Comparison of ENCODE assay signal across 16 mouse cellular contexts in the genomic region with DNA sequence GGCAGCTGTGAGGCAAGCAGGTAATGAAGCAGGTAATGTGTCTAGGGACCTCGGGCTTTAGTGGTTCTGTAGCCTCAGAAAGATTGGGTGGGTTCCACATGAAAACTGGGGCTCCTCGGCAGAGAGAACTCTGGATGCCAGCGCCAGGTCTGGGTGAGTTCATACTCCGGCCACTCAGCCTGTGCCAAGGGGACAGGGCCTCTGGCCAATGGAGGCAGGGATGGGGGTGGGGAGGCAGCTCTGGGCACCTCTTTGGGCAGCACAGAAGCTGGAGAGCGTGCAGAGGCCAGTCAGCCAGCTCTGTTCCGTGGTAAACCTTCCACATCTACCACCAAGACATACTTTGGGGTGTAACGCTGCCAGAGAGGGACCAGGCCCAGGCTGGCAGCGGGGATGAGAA. TPM values are rescaled to one million over a fixed set of nuclear protein-coding genes. Genes with fewer than 3 reads are reported as not detected.
DNase-seq lines count a peak whose midpoint lies in the region; ATAC-seq and TF ChIP-seq lines count a peak whose summit lies in the region.
"Had no signal": no experiment of that assay in that cellular context is flagged by ENCODE, and none has a peak within 500 bp of the region (broad histone marks: within the 10 kb centered on the region; RNA-seq: fewer than 3 reads in every experiment).

No protein-coding gene starts in this region.

- no peaks in the 10 kb centered on the region for H3K27me3 ChIP-seq in forebrain, postnatal 0 days (ENCODE audit: insufficient read depth, low read length)
- no peaks in the 10 kb centered on the region for H3K27me3 ChIP-seq in forebrain, embryonic 14.5 days (replicated peaks; ENCODE audit: control insufficient read depth, insufficient read depth, low read length)

- no peak overlapping the region; the same call in 1 of the 2 replicates for H3K9ac ChIP-seq in forebrain, postnatal 0 days
- H3K9ac ChIP-seq in forebrain, embryonic 14.5 days (ENCODE audit: low read length), result no peak overlapping the region

- H3K4me1 ChIP-seq in forebrain, postnatal 0 days (ENCODE audit: insufficient read depth), result peaks cover 10% of the 10 kb centered on the region; the same call in 1 of the 2 replicates
- peaks cover 16% of the 10 kb centered on the region for H3K4me1 ChIP-seq in forebrain, embryonic 14.5 days (ENCODE audit: control insufficient read depth, insufficient read depth, low read length)

- 0 out of 2 replicates have a peak, but pooled peaks cover 5% of the 10 kb centered on the region for H3K36me3 ChIP-seq in forebrain, postnatal 0 days (ENCODE audit: insufficient read depth)
- no peaks in the 10 kb centered on the region for H3K36me3 ChIP-seq in forebrain, embryonic 14.5 days (ENCODE audit: control insufficient read depth, insufficient read depth, low read length)
- H3K36me3 ChIP-seq: midbrain, embryonic 10.5 days had no signal

- ATAC-seq in forebrain, postnatal 0 days, result peak; percentile 32; the same call in 1 of the 2 replicates
- no peak for ATAC-seq in forebrain, embryonic 14.5 days
- ATAC-seq: activated CD4-positive, CD25-positive, alpha-beta regulatory T cell, adult 4 months; CD4-positive, CD25-positive, alpha-beta regulatory T cell, adult 4 months; intestine, embryonic 16.5 days had no signal

- no peak overlapping the region for H3K4me2 ChIP-seq in forebrain, postnatal 0 days (ENCODE audit: low read depth)
- H3K4me2 ChIP-seq in forebrain, embryonic 14.5 days (ENCODE audit: low read length), result no peak overlapping the region
- H3K4me2 ChIP-seq: liver, embryonic 11.5 days had no signal

- no peak overlapping the region for H3K27ac ChIP-seq in forebrain, postnatal 0 days (ENCODE audit: low read depth, low read length)
- no peak overlapping the region for H3K27ac ChIP-seq in forebrain, embryonic 14.5 days (ENCODE audit: low read depth, low read length)
- H3K27ac ChIP-seq: kidney, postnatal 0 days; midbrain, embryonic 10.5 days had no signal

- DNase-seq in forebrain, postnatal 0 days, result no peak
- DNase-seq in forebrain, embryonic 14.5 days (ENCODE audit: low spot score), result no peak
- DNase-seq in layer of hippocampus, postnatal 10 days (ENCODE audit: low spot score in 2 of 2), result peak; percentile 67 to 78
- no peak for DNase-seq in layer of hippocampus, adult 9-10 months (ENCODE audit: low spot score)
- peak; percentile 91 for DNase-seq in Muller cell, postnatal 12 days (ENCODE audit: inconsistent ontology term)
- DNase-seq in adrenal gland, postnatal 25 days, result peak; percentile 56
- no peak for DNase-seq in embryo, embryonic 10.5 days (ENCODE audit: low spot score)
- DNase-seq: embryo, embryonic 11 days; spleen, adult 18-20 months; thymus, postnatal 14 days had no signal

- no peak overlapping the region for H3K4me3 ChIP-seq in forebrain, postnatal 0 days (ENCODE audit: low read depth, low read length)
- no peak overlapping the region for H3K4me3 ChIP-seq in forebrain, embryonic 14.5 days (ENCODE audit: low read depth, low read length)
- H3K4me3 ChIP-seq: midbrain, embryonic 10.5 days had no signal

- no peaks in the 10 kb centered on the region for H3K9me3 ChIP-seq in forebrain, postnatal 0 days (ENCODE audit: low read length)
- no peaks in the 10 kb centered on the region for H3K9me3 ChIP-seq in forebrain, embryonic 14.5 days (replicated peaks; ENCODE audit: control insufficient read depth, low read length)
- H3K9me3 ChIP-seq: midbrain, embryonic 10.5 days had no signal

- 73% methylated on average over 8 of the region's 8 CpGs for WGBS in forebrain, postnatal 0 days
- 79% methylated on average over 8 of the region's 8 CpGs for whole genome bisulfite sequencing in forebrain, embryonic 14.5 days

- no peak for TF ChIP-seq CTCF in forebrain, postnatal 0 days (IDR thresholded peaks at IDR 0.05; ENCODE audit: low read depth)

RNA-seq across cellular contexts. Expression of a gene that starts 9.0 kb away (rescaled TPM):
- total RNA-seq in forebrain, postnatal 0 days (2014; rRNA removed), result 9.8 and 10.8 TPM in 2 replicates
- polyA plus RNA-seq in forebrain, postnatal 0 days (2015; fragmentation: Nextera tagmentation; extraction: Ambion mirVana), result 1.1 and 1.2 TPM in 2 replicates
- polyA plus RNA-seq in forebrain, embryonic 14.5 days (2014; fragmentation: Nextera tagmentation; extraction: Ambion mirVana), result 2.6 and 2.9 TPM in 2 replicates
- total RNA-seq in layer of hippocampus, postnatal 10 days (2021), result 10 to 100 TPM; 80.9 to 91.4 TPM
- total RNA-seq in adrenal gland, postnatal 25 days (2021), result 32.6 and 34.1 TPM in 2 replicates

RNA-seq across cellular contexts. Expression of a gene that starts 22.2 kb away (rescaled TPM):
- total RNA-seq in forebrain, postnatal 0 days (2014; rRNA removed), result 1.8 and 2.2 TPM in 2 replicates
- polyA plus RNA-seq in forebrain, postnatal 0 days (2015; fragmentation: Nextera tagmentation; extraction: Ambion mirVana), result 3.4 and 4.7 TPM in 2 replicates
- 2.0 and 2.1 TPM in 2 replicates for polyA plus RNA-seq in forebrain, embryonic 14.5 days (2014; fragmentation: Nextera tagmentation; extraction: Ambion mirVana)
- total RNA-seq in layer of hippocampus, postnatal 10 days (2021), result 1 to 10 TPM; 2.1 to 2.4 TPM
- 17.8 and 21.0 TPM in 2 replicates for total RNA-seq in adrenal gland, postnatal 25 days (2021)

RNA-seq across cellular contexts. Expression of a gene that starts 46.9 kb away (rescaled TPM):
- total RNA-seq in forebrain, postnatal 0 days (2014; rRNA removed), result 28.0 and 31.4 TPM in 2 replicates
- polyA plus RNA-seq in forebrain, postnatal 0 days (2015; fragmentation: Nextera tagmentation; extraction: Ambion mirVana), result 50.5 and 61.5 TPM in 2 replicates
- polyA plus RNA-seq in forebrain, embryonic 14.5 days (2014; fragmentation: Nextera tagmentation; extraction: Ambion mirVana), result 94.1 and 155 TPM in 2 replicates
- 10 to 100 TPM; 17.0 to 19.5 TPM for total RNA-seq in layer of hippocampus, postnatal 10 days (2021)
- 34.8 and 46.0 TPM in 2 replicates for total RNA-seq in adrenal gland, postnatal 25 days (2021)

Comparison
In these comparisons a context has a peak if more than half of its experiments do, and no peak if none do; other contexts are left out.
1. DNase-seq: peak in layer of hippocampus, postnatal 10 days (2 of 2), Muller cell, postnatal 12 days (single experiment) and adrenal gland, postnatal 25 days (single experiment); none in forebrain, postnatal 0 days (single experiment), forebrain, embryonic 14.5 days (single experiment), layer of hippocampus, adult 9-10 months (single experiment) and embryo, embryonic 10.5 days (single experiment).